Mouse (Mus musculus) ES-Bruce4 (cell line): Measurements from ENCODE around the gene Dcdc2b.

Experiments
- CTCF ChIP-seq: IDR thresholded peaks from one replicate; pipeline ENCODE4 v1.8.1; 2011; ENCODE audit warnings: low read depth, low read length
- EP300 ChIP-seq: IDR thresholded peaks from 2 replicates; pipeline ENCODE4 v1.6.1; 2011; ENCODE audit warnings: low read depth, low read length; ENCODE audit not compliant: insufficient read depth

DNA sequence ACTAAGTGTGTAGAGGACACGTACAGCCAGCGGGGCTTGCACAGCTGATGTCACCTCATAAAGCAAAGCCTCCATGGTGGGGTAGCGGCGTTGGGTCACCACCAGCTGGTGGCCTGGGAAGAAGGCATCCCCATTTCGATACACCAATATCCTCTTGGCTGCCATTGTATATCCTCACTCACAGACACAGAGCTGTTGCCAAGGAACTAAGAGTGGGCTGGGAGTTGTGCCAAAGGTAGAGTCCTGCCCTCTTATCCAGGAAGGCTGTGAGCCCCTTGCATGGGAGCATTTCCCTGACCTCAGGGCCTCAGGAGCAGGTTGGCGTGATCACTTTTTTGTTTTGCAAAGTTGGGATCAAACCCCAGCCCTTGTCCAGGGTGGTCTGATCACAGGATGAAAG lies at the start of gene Dcdc2b:
- no peak for TF ChIP-seq CTCF
- TF ChIP-seq EP300, result no peak
